Mouse (Mus musculus) thymus, adult 2 months (tissue): ENCODE data around the gene Gm43518.

Source experiments
- CTCF ChIP-seq: fragments of 200-500 bp; IDR thresholded peaks from 2 replicates; pipeline ENCODE4 v1.5.1; 2012; ENCODE audit warnings: mild to moderate bottlenecking, control low read depth, low read length, moderate library complexity, borderline replicate concordance; ENCODE audit not compliant: control insufficient read depth, poor library complexity, insufficient read depth; ENCODE audit errors: extremely low read depth
- POLR2A ChIP-seq: fragments of 200-500 bp; IDR thresholded peaks from 2 replicates; pipeline ENCODE4 v1.6.1; 2012; ENCODE audit warnings: mild to moderate bottlenecking, low read length, control low read depth, moderate library complexity; ENCODE audit not compliant: control insufficient read depth, poor library complexity, insufficient read depth; ENCODE audit errors: extremely low read depth

DNA sequence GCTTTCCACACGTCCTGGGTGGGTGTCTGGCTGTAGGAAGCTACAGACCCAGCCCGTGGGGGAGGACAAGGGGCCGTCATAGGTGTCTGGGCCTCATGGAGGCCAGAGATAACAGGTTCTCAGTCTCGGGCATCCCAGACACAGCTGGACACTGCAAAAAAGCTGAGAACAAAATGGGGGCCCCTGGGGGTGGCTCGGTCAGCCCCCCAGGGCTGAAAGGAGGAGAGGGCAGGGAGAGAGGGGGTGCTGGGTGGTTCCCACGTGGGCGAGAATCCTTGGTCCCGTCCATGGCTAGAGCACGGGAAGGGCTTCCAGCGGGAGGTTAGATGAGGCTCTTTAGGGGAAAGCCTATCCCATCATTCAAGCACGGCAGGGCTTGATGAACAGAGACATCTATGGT, 55.6 kb downstream of the Gm43518 start:
- TF ChIP-seq POLR2A: no peak
- no peak for TF ChIP-seq CTCF
